Mouse (Mus musculus) adipose tissue, adult 10 weeks (tissue): ENCODE data around the gene Gm10401. TPM values are rescaled to one million over a fixed set of nuclear protein-coding genes. Genes with fewer than 3 reads are reported as not detected.

Experiments
- polyA plus RNA-seq: library from polyadenylated mRNA; stranded (reverse); fragments of 350-450 nt; fragmentation: Illumina TruSeq; extraction: RNeasy Lipid Tissue Mini Kit (QIAGEN cat#74804); gene quantifications from one replicate; pipeline ENCODE4 v1.2.3, GENCODE M21; 2014; ENCODE audit warnings: low read depth, low replicate concordance

The Gm10401 gene
- not detected for polyA plus RNA-seq

DNA sequence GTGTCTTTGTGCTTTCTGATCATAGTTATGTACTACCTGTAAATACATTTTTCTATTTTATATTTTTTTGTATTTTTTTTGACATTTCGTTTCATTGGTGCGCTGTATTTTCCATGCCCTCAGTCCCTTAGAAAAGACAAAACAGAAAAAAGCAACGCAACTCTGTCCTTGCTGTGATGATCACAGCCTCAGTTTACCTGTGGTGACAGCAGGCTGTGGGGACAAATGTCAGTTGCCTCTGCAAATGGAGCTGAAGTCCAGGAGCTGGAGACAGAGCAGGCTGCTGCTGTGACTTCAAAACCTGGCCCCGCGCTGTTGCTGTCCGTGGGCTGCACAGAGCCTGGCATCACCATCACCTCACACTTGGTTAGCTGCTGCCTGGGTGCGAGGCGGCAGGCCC is at the start of gene Gm10401:
Gene Gm10401 (minus strand): TSS at position 101 of the 400 bp plus-strand sequence.

DNA sequence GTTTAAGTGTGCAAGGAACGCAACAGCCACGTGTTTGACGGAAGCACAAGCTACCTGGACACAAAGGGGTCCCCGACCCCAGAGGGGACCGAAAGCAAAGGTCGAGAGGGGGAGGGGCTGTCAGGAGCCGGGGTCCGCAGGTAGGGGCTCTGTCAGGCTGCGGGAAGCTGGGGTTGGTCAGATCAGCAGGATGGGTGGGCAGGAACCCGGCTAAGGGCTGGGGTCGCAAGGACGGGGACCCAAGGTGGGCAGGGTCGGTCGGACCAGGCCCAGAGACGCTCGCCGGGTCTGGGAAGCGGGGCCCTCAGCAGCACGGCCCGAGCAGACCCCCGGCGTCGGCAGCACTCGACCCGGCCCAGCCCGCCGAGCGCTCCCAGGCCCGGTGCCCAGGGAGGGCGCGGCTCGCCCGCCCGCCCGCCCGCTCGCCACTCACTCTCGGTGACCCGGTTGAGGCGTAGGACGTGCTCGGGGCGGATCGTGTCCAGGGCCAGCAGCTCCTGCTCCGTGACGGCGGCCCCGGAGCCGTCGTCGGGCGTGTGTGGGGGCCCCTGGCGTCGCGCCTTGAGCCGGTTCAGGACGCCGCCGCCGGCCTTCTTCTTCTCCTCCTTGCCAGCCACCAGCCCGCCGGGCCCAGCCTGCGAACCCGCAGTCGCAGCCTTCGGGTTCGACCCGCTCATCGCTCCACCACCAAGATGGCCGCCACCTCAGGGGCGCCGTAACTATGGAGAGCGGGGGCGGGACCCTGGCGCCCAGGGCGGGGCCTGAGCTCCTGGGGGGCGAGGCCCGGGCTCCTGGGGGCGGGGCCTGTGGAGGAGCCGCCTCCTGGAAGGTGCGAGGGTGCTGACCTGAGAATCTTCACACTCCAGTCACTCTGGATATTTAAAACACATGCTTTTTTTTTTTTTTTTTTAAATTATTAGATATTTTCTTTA is 36.4 kb upstream of the Gm10401 start, which contains the start of gene Unc119b:
Gene Unc119b (minus strand): TSS at position 742 of the 932 bp plus-strand sequence.

DNA sequence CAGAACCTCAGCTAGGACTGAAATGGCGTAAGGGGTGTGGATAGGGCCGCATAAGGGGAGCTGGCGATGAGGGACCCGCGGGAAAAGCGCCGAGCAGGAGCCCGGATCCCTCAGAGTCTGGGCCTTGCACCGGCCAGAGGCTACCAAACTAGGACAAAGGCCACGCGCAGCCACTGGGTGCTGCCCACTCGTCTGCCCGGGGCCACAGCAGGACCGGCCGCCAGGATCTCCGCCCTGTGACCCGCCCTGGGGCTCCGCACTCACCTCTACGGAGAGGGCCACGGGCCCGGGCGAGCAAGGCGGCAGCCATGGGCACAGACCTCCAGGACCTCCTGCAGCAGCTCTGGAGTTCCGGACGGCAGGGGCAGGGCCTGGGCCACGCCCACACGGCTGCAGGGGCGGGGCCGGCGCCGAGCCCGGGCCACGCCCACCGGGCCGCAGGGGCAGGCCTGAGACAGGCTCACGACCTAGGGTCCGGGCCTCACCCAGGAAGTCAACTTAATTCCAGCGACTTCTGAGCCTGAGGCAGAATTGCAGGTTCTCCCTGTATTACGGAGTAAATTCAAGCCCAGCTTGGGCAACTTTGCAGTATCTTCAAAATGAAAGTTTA is 21.0 kb upstream of the Gm10401 start, which contains the start of gene Acads:
Gene Acads (minus strand): TSS at position 386 of the 610 bp plus-strand sequence.

Other genes starting within 250 kb of the Gm10401 start
- gene 4930519G04Rik, start 244.6 kb downstream of the Gm10401 start, polyA plus RNA-seq, result 0.60 TPM
- not detected for gene Gm9936, start 239.6 kb downstream of the Gm10401 start, polyA plus RNA-seq
- gene Oasl2, start 201.4 kb downstream of the Gm10401 start, polyA plus RNA-seq, result 20.2 TPM
- 1.5 TPM for gene Oasl1, start 175.1 kb downstream of the Gm10401 start, polyA plus RNA-seq
- gene 2210016L21Rik, start 156.1 kb downstream of the Gm10401 start, polyA plus RNA-seq, result 23.8 TPM
- 0.71 TPM for gene Hnf1a, start 127.2 kb downstream of the Gm10401 start, polyA plus RNA-seq
- 31.1 TPM for gene Sppl3, start 87.2 kb downstream of the Gm10401 start, polyA plus RNA-seq
- gene Acads, start 21.1 kb upstream of the Gm10401 start, polyA plus RNA-seq, result 67.3 TPM
- gene Unc119b, start 36.7 kb upstream of the Gm10401 start, polyA plus RNA-seq, result 56.1 TPM
- gene Mlec, start 59.9 kb upstream of the Gm10401 start, polyA plus RNA-seq, result 205 TPM
- gene Cabp1, start 96.1 kb upstream of the Gm10401 start, polyA plus RNA-seq, result 3.2 TPM
- 81.1 TPM for gene Pop5, start 137.5 kb upstream of the Gm10401 start, polyA plus RNA-seq
- 150 TPM for gene Rnf10, start 174.6 kb upstream of the Gm10401 start, polyA plus RNA-seq
- gene Coq5, start 181.4 kb upstream of the Gm10401 start, polyA plus RNA-seq, result 28.2 TPM
- gene Dynll1, start 202.7 kb upstream of the Gm10401 start, polyA plus RNA-seq, result 245 TPM
- gene Srsf9, start 228.9 kb upstream of the Gm10401 start, polyA plus RNA-seq, result 54.0 TPM
- gene Gatc, start 242.9 kb upstream of the Gm10401 start, polyA plus RNA-seq, result 20.5 TPM
- 43.0 TPM for gene Triap1, start 242.9 kb upstream of the Gm10401 start, polyA plus RNA-seq